Mouse (Mus musculus) embryonic facial prominence, embryonic 15.5 days (tissue): ENCODE data around the gene Leng8. TPM values are rescaled to one million over a fixed set of nuclear protein-coding genes. Genes with fewer than 3 reads are reported as not detected.
"Not testable (repeated sequence)": the region's sequence is repeated elsewhere in the genome, so short reads cannot be mapped to it uniquely, and the experiment has no call there.

ENCODE experiments used
- ATAC-seq: fragments of 200-750 bp; cut with Nextera tagmentation; 2 replicates; pipeline ENCODE4 v1.8.0; 2017; ENCODE audit warnings: low read depth, moderate TSS enrichment; ENCODE audit not compliant: insufficient number of reproducible peaks, low FRiP score, low TSS enrichment
- H3K27ac ChIP-seq: fragments of 300-500 bp; sonication (generic); replicated peaks from 2 replicates; pipeline ENCODE4 v1.5.1; 2015; ENCODE audit warnings: mild to moderate bottlenecking, inconsistent platforms
- H3K27me3 ChIP-seq: fragments of 300-500 bp; sonication (generic); 2 replicates; pipeline ENCODE4 v1.6.1; 2015; ENCODE audit warnings: inconsistent platforms
- H3K36me3 ChIP-seq: fragments of 300-500 bp; sonication (generic); 2 replicates; pipeline ENCODE4 v1.6.1; 2015; ENCODE audit warnings: mild to moderate bottlenecking, inconsistent platforms
- H3K4me1 ChIP-seq: fragments of 300-500 bp; sonication (generic); 2 replicates; pipeline ENCODE4 v1.6.1; 2015; ENCODE audit warnings: inconsistent platforms
- H3K4me2 ChIP-seq: fragments of 300-500 bp; sonication (generic); replicated peaks from 2 replicates; pipeline ENCODE4 v1.6.1; 2015; ENCODE audit warnings: mild to moderate bottlenecking, inconsistent platforms
- H3K4me3 ChIP-seq: fragments of 300-500 bp; sonication (generic); replicated peaks from 2 replicates; pipeline ENCODE4 v1.5.1; 2015; ENCODE audit warnings: mild to moderate bottlenecking, inconsistent platforms
- H3K9ac ChIP-seq: fragments of 300-500 bp; sonication (generic); 2 replicates; pipeline ENCODE4 v1.6.1; 2015; ENCODE audit warnings: inconsistent platforms
- H3K9me3 ChIP-seq: fragments of 300-500 bp; sonication (generic); replicated peaks from 2 replicates; pipeline ENCODE4 v1.6.1; 2016; ENCODE audit warnings: inconsistent platforms
- WGBS: fragments of 180-500 bp; shearing (Covaris S2); methylation state at CpG from one replicate; pipeline ENCODE4 v1.1.7; 2015; 5-methylcytosine and 5-hydroxymethylcytosine counted together
- polyA plus RNA-seq: library from polyadenylated mRNA; unstranded; fragments of >200 nt; fragmentation: Nextera tagmentation; extraction: Ambion mirVana; gene quantifications from 2 replicates; pipeline ENCODE4 v1.2.1, GENCODE M21; 2015

Gene Leng8
- polyA plus RNA-seq, 1 experiment from 2014 or later: 82.2 TPM

DNA sequence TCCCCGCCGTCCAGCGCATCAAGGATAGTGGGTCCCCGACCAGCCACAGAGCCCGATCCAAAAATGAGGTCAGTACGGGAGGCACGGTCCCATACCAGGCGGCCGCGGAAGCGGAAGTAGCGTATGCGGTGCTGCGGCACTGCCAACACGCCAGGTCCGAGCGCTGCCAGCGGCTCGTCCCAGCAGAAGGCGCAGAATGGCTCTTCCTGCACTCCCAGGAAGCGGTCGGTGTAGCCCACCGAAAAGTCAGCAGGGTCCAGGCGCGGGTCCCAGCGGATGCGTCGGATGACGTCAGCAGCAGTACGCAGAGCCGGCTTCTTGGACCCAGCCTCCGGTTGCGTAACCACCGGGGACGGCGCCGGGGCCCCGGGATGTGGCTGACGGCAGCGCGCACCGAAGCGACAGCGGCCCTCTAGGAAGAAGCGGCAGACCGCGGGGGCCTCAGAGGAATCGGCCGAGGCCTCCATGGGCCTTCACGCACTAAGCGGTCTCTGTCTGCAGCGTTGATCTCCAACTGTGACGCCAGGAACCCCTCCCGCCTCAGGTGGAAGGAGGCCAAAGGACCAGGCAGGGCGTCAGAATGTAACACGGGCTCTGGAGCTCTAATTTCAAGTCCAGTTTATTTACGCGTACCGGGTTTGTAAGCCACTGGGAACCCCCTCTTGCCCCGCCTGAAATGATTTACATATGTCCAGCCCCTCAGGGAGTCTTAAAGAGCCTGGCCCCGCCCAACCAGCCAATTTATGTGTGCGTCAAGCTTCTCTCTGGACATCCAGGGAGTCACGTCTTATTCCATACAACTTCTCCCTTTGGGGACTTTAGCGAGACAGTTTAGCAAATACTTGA lies 12.6 kb downstream of the Leng8 start:
- peak overlapping the region; percentile 95 for H3K27ac ChIP-seq
- WGBS: under 1% methylated on average over 64 of the region's 64 CpGs
- no peaks in the 10 kb centered on the region for H3K9me3 ChIP-seq
- peak; percentile 70 for ATAC-seq
- peaks cover 41% of the 10 kb centered on the region for H3K4me1 ChIP-seq
- no peaks in the 10 kb centered on the region for H3K27me3 ChIP-seq
- peak overlapping the region; percentile 62 for H3K4me3 ChIP-seq
- peaks cover 31% of the 10 kb centered on the region for H3K36me3 ChIP-seq
- H3K4me2 ChIP-seq: peak overlapping the region; percentile 85
- peak overlapping the region; percentile 79 for H3K9ac ChIP-seq

GRCm38 (mm10) chr7:4150059-4150541 lies 13.3 kb downstream of the Leng8 start, which contains the start of gene Leng9:
Leng9 (minus strand) TSS chr7:4150374.
- H3K9ac ChIP-seq: peak within 1 kb of the TSS; percentile 79
- ATAC-seq: 0 out of 2 replicates have a peak, but pooled peaks have one; percentile 4
- H3K4me1 ChIP-seq: peaks cover 41% of the 10 kb centered on the region
- no peaks in the 10 kb centered on the region for H3K9me3 ChIP-seq
- peak within 1 kb of the TSS; percentile 95 for H3K27ac ChIP-seq
- H3K27me3 ChIP-seq: no peaks in the 10 kb centered on the region
- 4% methylated on average over 14 of the region's 14 CpGs for WGBS
- H3K36me3 ChIP-seq: peaks cover 24% of the 10 kb centered on the region
- peak within 1 kb of the TSS; percentile 85 for H3K4me2 ChIP-seq
- H3K4me3 ChIP-seq: peak within 1 kb of the TSS; percentile 62

GRCm38 (mm10) chr7:4150811-4151221 lies 14.0 kb downstream of the Leng8 start:
- Histone ChIP-seq H3K27me3 (no peaks in the 10 kb centered on the region), H3K9ac (no peak overlapping the region), H3K27ac (no peak overlapping the region), H3K4me1 (peaks cover 41% of the 10 kb centered on the region), H3K9me3 (no peaks in the 10 kb centered on the region), H3K4me2 (peak overlapping the region; percentile 85), H3K36me3 (peaks cover 17% of the 10 kb centered on the region), H3K4me3 (peak overlapping the region; percentile 62)
- no peak for ATAC-seq
- WGBS: 26% methylated on average over 14 of the region's 14 CpGs

DNA sequence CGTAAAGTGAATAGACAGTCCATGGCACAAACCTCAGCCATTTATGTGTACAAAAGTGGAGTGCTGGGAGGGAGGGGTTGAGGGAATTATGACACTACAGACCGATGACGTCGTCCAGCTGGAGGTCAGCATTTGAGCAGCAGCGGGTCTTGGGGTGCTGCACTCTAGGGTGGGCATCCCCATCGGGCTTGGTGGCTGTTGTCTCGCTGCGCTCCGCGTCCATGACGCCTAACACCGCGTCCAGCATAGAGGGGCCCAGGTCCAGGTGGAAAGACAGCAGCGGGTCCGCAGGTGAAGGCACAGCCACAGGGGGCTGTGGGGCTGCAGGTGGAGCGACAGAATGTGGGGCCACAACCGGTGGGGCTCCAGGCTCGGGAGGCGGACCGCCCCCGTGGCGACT lies 14.4 kb downstream of the Leng8 start:
- H3K4me2 ChIP-seq: 0 out of 2 replicates have a peak overlapping the region, but pooled peaks have one; percentile 8

DNA sequence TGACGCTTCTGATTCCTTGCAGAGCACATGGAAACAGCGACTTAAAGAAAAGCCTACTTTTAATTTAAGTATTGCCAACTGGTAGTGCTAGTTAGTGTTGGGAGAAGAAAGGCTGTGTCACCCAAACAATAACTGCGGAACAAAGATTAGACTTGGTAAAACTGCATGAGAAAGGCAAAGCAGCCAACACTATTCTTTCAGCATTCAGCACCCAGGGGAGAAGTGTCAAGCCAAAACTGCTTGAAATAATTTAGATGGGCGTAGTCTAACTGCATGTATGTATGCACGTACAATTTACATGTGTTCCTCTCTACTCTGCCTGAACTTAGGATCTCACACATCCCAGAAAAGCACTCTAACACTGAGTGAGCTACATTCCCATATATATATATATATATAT lies 17.5 kb downstream of the Leng8 start:
- H3K4me2 ChIP-seq: no peak overlapping the region
- H3K4me1 ChIP-seq: peaks cover 17% of the 10 kb centered on the region
- WGBS: 67% methylated on average over 5 of the region's 5 CpGs
- no peaks in the 10 kb centered on the region for H3K27me3 ChIP-seq
- H3K27ac ChIP-seq: no peak overlapping the region
- ATAC-seq: no peak
- H3K9ac ChIP-seq: no peak overlapping the region
- no peaks in the 10 kb centered on the region for H3K36me3 ChIP-seq
- no peaks in the 10 kb centered on the region for H3K9me3 ChIP-seq
- H3K4me3 ChIP-seq: no peak overlapping the region

More for the DNA sequence above, 14.4 kb downstream of the Leng8 start:
- WGBS: 35% methylated on average over 22 of the region's 22 CpGs
- no peak for ATAC-seq
- peaks cover 13% of the 10 kb centered on the region for H3K36me3 ChIP-seq
- no peak overlapping the region for H3K9ac ChIP-seq
- H3K4me1 ChIP-seq: peaks cover 41% of the 10 kb centered on the region
- H3K9me3 ChIP-seq: no peaks in the 10 kb centered on the region
- H3K27ac ChIP-seq: no peak overlapping the region
- no peaks in the 10 kb centered on the region for H3K27me3 ChIP-seq
- no peak overlapping the region for H3K4me3 ChIP-seq

- Histone ChIP-seq H3K9ac (no peak overlapping the region), H3K36me3 (no peaks in the 10 kb centered on the region), H3K4me3 (no peak overlapping the region), H3K27ac (no peak overlapping the region), H3K4me1 (peaks cover 15% of the 10 kb centered on the region), H3K4me2 (no peak overlapping the region), H3K27me3 (no peaks in the 10 kb centered on the region), H3K9me3 (no peaks in the 10 kb centered on the region)
- WGBS: 53% methylated on average over 4 of the region's 4 CpGs
- ATAC-seq: no peak
Measured at GRCm38 (mm10) chr7:4154976-4155375, 18.1 kb downstream of the Leng8 start.

- not testable (repeated sequence) for ATAC-seq, H3K27me3 ChIP-seq, H3K4me2 ChIP-seq, H3K27ac ChIP-seq, H3K4me3 ChIP-seq, H3K36me3 ChIP-seq, H3K9ac ChIP-seq, H3K9me3 ChIP-seq
- peaks cover 25% of the 10 kb centered on the region for H3K4me1 ChIP-seq
- WGBS: 95% methylated on average over 4 of the region's 4 CpGs
Measured at GRCm38 (mm10) chr7:4161596-4161995, 24.8 kb downstream of the Leng8 start.

DNA sequence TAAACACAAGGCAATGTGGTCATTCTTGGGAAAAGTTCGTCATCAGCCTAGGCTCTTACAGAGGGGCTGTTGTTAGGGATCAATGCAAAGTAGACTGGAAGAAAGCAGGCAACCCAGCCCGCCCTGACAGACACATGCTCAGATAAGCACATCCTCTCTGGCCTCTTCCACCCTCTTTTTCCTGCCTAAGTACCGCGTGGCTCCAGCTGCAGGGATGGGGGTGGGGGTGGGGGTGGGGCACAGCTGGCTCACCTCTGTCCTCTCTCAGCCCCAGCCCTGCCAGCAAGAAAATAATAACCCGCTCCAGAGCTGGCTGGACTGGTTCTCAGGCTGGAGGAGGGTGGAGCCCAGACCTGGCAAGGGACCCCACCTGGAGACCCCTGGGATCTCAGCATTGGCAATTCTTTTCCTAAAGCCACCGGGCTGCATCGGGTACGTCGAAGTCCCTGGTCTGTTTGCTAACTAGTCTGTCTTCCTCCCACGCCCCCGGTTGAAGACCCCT lies 26.8 kb downstream of the Leng8 start:
- peak overlapping the region; percentile 47 for H3K9ac ChIP-seq
- WGBS: 0% methylated on average over 11 of the region's 11 CpGs

DNA sequence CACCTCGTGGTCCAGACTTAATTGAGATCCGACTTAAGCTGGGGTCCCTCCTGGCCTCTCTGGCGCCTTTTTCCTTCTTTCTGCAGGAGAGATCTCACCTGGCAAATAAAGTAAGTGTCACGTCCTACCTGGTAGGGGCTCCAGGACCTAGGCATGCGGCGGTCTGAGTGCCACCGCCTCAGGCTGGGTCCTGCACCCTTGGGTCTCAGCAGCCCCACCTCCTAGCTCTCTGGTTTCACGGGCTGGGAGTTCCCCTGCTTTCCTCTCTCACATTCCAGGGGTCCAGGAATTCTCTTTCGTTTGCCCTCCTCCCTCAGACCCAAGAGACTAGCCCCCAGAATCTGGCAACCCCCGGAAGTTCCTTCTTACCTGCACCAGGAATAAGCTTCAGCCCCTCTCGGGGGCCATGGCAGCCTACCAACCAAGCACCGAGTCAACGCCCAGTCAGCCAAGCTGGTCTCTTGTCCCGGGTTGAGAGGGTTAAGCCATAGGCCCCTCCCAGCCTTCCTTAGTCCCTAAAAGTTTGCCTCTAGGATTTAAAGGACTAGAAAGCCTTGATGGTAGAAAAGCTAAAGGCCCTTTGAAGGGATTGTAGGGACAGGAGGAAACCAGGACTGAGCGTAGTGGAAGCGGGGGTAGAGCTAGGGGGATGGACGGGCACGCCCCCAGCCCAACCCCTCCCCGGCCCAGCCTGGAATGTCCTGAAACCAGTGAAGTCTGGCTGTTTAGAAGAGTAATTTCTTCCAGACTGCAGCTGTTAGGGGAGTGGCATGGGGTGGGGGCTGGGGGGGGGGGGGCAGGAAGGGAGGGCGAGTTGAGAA lies 27.5 kb downstream of the Leng8 start, which contains the start of gene Cdc42ep5:
Gene Cdc42ep5 (minus strand): TSS at position 771 of the 821 bp plus-strand sequence.
- no peaks in the 10 kb centered on the region for H3K9me3 ChIP-seq
- peak within 1 kb of the TSS; percentile 47 for H3K9ac ChIP-seq
- peak; percentile 97 for ATAC-seq
- WGBS: under 1% methylated on average over 19 of the region's 20 CpGs
- peaks cover 25% of the 10 kb centered on the region for H3K4me1 ChIP-seq
- no peaks in the 10 kb centered on the region for H3K27me3 ChIP-seq
- H3K4me2 ChIP-seq: peak within 1 kb of the TSS; percentile 83
- no peaks in the 10 kb centered on the region for H3K36me3 ChIP-seq
- H3K27ac ChIP-seq: peak within 1 kb of the TSS; percentile 89
- peak within 1 kb of the TSS; percentile 60 for H3K4me3 ChIP-seq

More for the DNA sequence above, 26.8 kb downstream of the Leng8 start:
- H3K27ac ChIP-seq: peak overlapping the region; percentile 89
- H3K4me1 ChIP-seq: peaks cover 25% of the 10 kb centered on the region
- H3K4me2 ChIP-seq: peak overlapping the region; percentile 83
- peak; percentile 41; the same call in 1 of the 2 replicates for ATAC-seq
- no peaks in the 10 kb centered on the region for H3K36me3 ChIP-seq
- H3K27me3 ChIP-seq: no peaks in the 10 kb centered on the region
- H3K9me3 ChIP-seq: no peaks in the 10 kb centered on the region
- peak overlapping the region; percentile 60 for H3K4me3 ChIP-seq

GRCm38 (mm10) chr7:4165286-4165685 lies 28.4 kb downstream of the Leng8 start:
- no peaks in the 10 kb centered on the region for H3K9me3 ChIP-seq
- peak overlapping the region; percentile 76 for H3K27ac ChIP-seq
- H3K4me3 ChIP-seq: peak overlapping the region; percentile 60
- H3K4me2 ChIP-seq: peak overlapping the region; percentile 83
- H3K9ac ChIP-seq: no peak overlapping the region; the same call in 1 of the 2 replicates
- WGBS: 16% methylated on average over 3 of the region's 3 CpGs
- H3K27me3 ChIP-seq: no peaks in the 10 kb centered on the region
- no peaks in the 10 kb centered on the region for H3K36me3 ChIP-seq
- ATAC-seq: no peak
- peaks cover 25% of the 10 kb centered on the region for H3K4me1 ChIP-seq

DNA sequence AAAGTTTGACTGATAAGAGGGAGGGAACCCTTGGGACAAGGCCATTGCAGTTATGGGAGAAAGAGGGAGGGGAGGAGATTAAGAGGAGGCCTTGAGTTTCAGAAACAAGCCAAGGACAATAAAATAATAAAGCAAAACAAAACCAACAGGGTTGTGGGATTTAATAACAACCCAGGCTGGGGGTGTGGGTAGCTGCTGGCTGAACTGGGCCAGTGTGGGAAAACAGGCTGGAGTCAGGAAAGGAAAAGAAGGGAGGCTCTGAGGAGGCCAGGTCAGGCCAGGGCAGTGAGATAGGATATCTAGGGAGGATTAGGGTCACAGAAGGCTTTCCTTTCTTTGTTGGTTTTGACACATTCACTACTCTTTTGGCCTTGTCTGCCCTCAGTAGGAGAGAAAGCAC lies 30.3 kb downstream of the Leng8 start:
- H3K27ac ChIP-seq: no peak overlapping the region
- no peaks in the 10 kb centered on the region for H3K36me3 ChIP-seq
- H3K4me3 ChIP-seq: no peak overlapping the region
- no peak overlapping the region for H3K4me2 ChIP-seq
- no peaks in the 10 kb centered on the region for H3K27me3 ChIP-seq
- ATAC-seq: no peak
- H3K4me1 ChIP-seq: peaks cover 25% of the 10 kb centered on the region
- H3K9ac ChIP-seq: no peak overlapping the region
- H3K9me3 ChIP-seq: no peaks in the 10 kb centered on the region
